Mouse (Mus musculus): ENCODE data around the gene Rbm19. TPM values are rescaled to one million over a fixed set of nuclear protein-coding genes. Genes with fewer than 3 reads are reported as not detected.

The Rbm19 gene
- polyA plus RNA-seq, 1 experiment from 2014 or later = 28.4 TPM

DNA sequence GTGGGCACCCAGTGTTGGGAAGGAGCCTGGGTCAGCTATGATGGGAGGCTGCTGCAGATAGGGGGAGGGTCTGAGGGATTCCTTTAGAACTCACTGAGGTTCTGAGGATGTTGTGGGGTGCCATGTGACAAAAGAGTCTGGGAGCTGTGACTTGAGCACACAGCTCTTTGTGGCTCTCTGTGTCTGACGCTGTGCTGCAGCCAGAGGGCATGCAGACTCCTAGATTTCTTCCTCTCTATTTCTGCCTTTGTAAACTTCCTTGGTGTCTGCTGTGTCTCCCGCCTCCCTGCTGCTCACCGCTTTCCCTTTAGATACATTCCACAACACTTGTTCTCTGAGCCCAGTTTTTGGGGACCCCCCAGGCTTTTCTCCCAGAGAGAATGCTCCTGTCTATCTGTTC, 36.9 kb downstream of the Rbm19 start:
- Histone ChIP-seq H3K9ac (no peak overlapping the region), H3K27ac (no peak overlapping the region), H3K27me3 (no peaks in the 10 kb centered on the region), H3K36me3 (peaks cover 40% of the 10 kb centered on the region), H3K9me3 (no peaks in the 10 kb centered on the region), H3K4me3 (no peak overlapping the region), H3K4me2 (no peak overlapping the region), H3K4me1 (peaks cover 17% of the 10 kb centered on the region)
- ATAC-seq (ENCODE audit: insufficient number of reproducible peaks, insufficient read depth, low FRiP score, low TSS enrichment, low read depth) = no peak
- 82% methylated on average over 3 of the region's 3 CpGs for WGBS

DNA sequence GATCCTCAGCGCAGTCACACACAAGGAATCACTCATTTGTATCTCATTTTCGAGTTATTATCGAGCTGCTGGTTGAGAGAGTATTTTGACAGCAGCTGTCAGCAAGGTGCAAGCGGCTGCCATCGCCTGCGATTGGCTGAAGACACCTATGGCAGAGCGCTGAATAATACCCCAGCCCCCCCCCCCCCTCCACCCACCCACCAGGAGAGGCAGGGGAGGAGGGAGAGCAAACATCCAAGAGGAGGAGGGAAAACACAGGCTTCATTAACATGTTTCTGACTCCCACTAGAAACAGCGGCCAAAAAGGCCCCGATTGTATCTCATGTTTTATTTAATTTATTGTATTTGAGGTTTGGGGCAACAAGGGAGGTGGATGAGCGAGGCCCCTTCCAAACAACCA, 39.4 kb downstream of the Rbm19 start:
- Histone ChIP-seq H3K9me3 (no peaks in the 10 kb centered on the region), H3K36me3 (peaks cover 25% of the 10 kb centered on the region), H3K4me3 (no peak overlapping the region), H3K4me1 (peaks cover 17% of the 10 kb centered on the region), H3K27me3 (no peaks in the 10 kb centered on the region), H3K9ac (0 out of 2 replicates have a peak overlapping the region, but pooled peaks have one; percentile 6), H3K4me2 (no peak overlapping the region), H3K27ac (peak overlapping the region; percentile 76; the same call in 1 of the 2 replicates)
- 73% methylated on average over 10 of the region's 10 CpGs for WGBS
- ATAC-seq (ENCODE audit: insufficient number of reproducible peaks, insufficient read depth, low FRiP score, low TSS enrichment, low read depth) = no peak

DNA sequence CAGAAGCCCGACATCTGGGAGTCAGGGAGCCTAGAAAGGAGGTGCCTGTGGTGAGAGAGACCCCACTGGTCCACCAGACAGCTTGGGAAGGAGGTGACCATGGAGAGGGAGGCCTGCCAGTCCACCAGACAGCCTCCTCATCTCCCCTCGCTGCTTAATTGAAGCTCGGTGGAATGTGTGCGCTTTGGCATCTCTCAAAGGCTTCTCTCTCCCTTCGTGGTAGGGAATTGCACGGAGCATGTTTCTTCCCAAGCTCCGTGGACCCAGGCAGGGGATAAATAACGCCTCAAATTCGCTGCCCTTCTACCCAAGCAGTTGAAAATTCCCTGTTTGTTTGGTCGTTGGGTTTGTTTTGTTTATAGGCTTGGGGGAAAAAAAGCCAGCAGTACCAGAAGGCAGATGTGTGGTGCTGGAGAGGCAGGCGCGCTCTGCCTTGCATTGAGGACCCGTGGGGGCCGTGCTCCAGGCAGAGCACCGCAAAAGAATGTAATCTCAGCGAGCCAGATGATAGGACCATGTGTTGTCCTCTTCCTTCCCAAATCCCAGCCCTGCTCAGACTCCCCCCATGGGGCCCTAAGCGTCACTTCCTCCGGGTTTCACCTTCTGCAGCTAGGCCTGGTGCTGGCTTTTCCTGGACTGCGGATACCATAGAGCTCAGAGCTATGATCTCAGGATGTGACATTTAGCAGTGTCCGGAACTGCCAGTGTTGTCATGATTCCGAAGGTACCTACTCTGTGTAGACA, 40.1 kb downstream of the Rbm19 start:
- Histone ChIP-seq H3K27me3 (no peaks in the 10 kb centered on the region), H3K27ac (peak overlapping the region; percentile 76), H3K36me3 (peaks cover 19% of the 10 kb centered on the region; the same call in 1 of the 2 replicates), H3K9ac (0 out of 2 replicates have a peak overlapping the region, but pooled peaks have one; percentile 6), H3K4me2 (no peak overlapping the region), H3K4me3 (no peak overlapping the region), H3K9me3 (no peaks in the 10 kb centered on the region), H3K4me1 (peaks cover 17% of the 10 kb centered on the region)
- 65% methylated on average over 21 of the region's 21 CpGs for WGBS
- no peak for ATAC-seq (ENCODE audit: insufficient number of reproducible peaks, insufficient read depth, low FRiP score, low TSS enrichment, low read depth)

DNA sequence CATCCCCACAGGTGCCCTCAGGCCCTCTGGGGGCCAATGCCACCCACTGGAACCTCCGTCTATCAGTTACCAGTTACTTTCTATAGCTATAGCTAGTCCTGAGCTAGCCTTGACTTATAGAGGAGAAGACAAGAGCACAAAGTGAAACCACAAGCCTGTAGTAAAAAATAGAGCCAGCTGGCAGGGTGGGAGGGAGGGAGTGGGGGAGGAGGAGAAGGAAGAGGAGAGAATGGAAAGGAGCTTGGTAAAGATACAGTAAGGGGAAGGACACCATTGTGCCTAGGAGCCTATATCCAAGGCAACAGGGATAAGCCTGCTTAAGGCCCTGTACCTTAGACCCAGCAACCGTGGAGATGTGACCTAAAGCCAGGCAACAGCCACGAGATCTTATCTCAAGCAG, 40.9 kb downstream of the Rbm19 start:
- no peak overlapping the region for H3K4me2 ChIP-seq
- no peak for ATAC-seq (ENCODE audit: insufficient number of reproducible peaks, insufficient read depth, low FRiP score, low TSS enrichment, low read depth)
- H3K4me1 ChIP-seq = peaks cover 17% of the 10 kb centered on the region
- 76% methylated on average over 3 of the region's 3 CpGs for WGBS
- no peaks in the 10 kb centered on the region for H3K27me3 ChIP-seq
- H3K4me3 ChIP-seq = no peak overlapping the region
- no peak overlapping the region for H3K27ac ChIP-seq
- no peak overlapping the region for H3K9ac ChIP-seq
- no peaks in the 10 kb centered on the region for H3K9me3 ChIP-seq
- H3K36me3 ChIP-seq = peaks cover 11% of the 10 kb centered on the region; the same call in 1 of the 2 replicates

DNA sequence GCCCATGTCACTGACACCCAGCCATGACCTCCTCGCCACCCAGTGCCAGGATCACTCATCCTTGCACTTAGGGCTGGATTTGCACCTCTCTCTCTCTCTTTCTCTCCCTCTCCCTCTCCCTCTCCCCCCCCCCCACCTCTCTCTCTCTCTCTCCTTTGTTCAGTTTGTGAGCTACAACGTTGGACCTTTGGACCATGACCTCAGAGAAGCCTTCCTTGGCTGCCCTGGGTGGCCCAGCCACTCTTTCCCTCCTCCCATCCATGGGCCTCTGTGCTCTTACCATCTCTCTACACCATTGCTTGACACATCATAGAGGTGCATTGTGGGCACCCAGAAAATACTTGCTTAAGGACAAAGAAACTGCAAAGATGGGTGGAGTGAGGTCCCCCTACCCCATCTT, 42.2 kb downstream of the Rbm19 start:
- Histone ChIP-seq H3K4me3 (no peak overlapping the region), H3K27ac (no peak overlapping the region), H3K9ac (no peak overlapping the region), H3K4me2 (no peak overlapping the region), H3K4me1 (peaks cover 17% of the 10 kb centered on the region), H3K36me3 (0 out of 2 replicates have a peak, but pooled peaks cover 4% of the 10 kb centered on the region), H3K9me3 (no peaks in the 10 kb centered on the region), H3K27me3 (no peaks in the 10 kb centered on the region)
- ATAC-seq (ENCODE audit: insufficient number of reproducible peaks, insufficient read depth, low FRiP score, low TSS enrichment, low read depth) = no peak
- WGBS = 75% methylated on average over 2 of the region's 2 CpGs

DNA sequence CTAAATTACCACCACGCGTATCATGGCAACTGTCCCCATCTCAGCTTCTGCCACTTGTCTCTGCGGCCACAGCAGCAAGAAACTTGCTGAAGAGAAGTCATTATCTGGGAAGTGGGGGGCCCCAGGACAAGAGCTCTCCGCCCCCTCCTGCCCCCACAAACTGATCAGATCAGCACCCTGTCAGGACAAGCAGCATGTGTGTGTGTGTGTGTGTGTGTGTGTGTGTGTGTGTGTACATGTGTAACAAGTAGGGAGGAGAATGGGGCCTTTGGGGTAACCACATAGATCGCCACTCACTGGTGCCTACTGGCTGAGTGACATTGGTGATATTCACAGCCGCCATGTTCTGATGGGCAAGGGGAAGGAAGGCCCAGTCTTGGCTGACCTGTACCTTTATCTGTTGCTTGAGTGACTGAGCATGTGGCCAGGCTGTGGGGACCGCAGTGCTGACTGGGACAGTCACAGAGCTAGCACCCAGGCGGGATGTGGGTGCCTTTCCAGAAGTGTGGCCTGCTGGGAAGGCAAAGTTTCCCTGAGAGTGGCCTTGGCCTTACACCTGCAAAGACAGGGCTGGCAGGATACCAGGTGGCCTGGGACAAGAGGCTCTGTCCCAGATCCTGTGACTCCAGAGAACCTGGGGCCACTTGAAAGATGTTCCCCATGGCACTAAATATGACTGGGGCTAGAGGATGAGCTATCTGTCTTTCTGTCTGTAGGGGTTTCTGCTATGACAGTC, 44.8 kb downstream of the Rbm19 start:
- H3K4me2 ChIP-seq = no peak overlapping the region
- H3K36me3 ChIP-seq = no peaks in the 10 kb centered on the region
- ATAC-seq (ENCODE audit: insufficient number of reproducible peaks, insufficient read depth, low FRiP score, low TSS enrichment, low read depth) = no peak
- H3K4me3 ChIP-seq = no peak overlapping the region
- no peak overlapping the region for H3K27ac ChIP-seq
- H3K4me1 ChIP-seq = peaks cover 15% of the 10 kb centered on the region
- no peaks in the 10 kb centered on the region for H3K27me3 ChIP-seq
- H3K9me3 ChIP-seq = no peaks in the 10 kb centered on the region
- H3K9ac ChIP-seq = no peak overlapping the region
- 83% methylated on average over 8 of the region's 8 CpGs for WGBS

DNA sequence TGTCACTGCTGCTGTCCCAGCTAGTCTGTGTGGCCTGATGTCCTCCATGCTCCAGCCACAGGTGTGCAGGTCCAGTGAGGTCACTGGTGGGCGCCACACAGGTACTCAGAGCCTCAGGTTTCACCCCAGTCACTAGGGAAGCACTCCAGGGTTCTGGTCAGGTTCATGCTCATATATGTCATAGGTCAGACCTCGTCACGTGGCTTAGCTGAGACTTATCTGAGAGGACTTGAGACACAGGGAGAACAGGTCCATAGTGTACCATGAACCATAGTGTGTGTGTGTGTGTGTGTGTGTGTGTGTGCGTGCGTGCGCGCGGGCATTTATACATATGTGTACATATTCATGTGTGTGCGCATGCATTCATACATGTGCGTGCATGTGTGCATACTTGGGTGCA, 46.4 kb downstream of the Rbm19 start:
- 94% methylated on average over 10 of the region's 10 CpGs for WGBS
- no peaks in the 10 kb centered on the region for H3K36me3 ChIP-seq

DNA sequence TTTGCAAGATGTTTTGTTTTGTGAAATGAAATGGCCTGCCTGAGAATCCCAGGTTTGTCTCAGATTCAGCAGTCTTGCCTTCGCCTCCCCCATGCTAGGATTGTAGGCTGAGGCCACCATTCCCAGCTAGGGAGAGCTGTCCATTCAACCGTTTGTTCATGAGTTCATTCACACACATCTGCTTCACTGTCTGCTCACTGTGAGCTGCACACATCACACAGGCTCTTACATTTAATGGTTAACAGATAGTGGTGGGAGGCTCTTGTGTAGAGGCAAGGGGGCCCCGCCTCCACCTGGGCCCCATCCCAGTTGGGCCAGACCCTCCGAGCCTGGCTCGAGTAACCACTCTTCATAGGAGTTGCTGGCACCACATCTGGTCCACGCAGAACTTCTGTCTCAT, 47.2 kb downstream of the Rbm19 start:
- Histone ChIP-seq H3K4me3 (no peak overlapping the region), H3K9me3 (no peaks in the 10 kb centered on the region), H3K4me1 (0 out of 2 replicates have a peak, but pooled peaks cover 6% of the 10 kb centered on the region), H3K4me2 (no peak overlapping the region), H3K27me3 (no peaks in the 10 kb centered on the region), H3K36me3 (no peaks in the 10 kb centered on the region), H3K9ac (no peak overlapping the region), H3K27ac (no peak overlapping the region)
- ATAC-seq (ENCODE audit: insufficient number of reproducible peaks, insufficient read depth, low FRiP score, low TSS enrichment, low read depth) = no peak
- 65% methylated on average over 6 of the region's 6 CpGs for WGBS

More for the DNA sequence above, 46.4 kb downstream of the Rbm19 start:
- 0 out of 2 replicates have a peak, but pooled peaks cover 6% of the 10 kb centered on the region for H3K4me1 ChIP-seq
- H3K9me3 ChIP-seq = no peaks in the 10 kb centered on the region
- H3K27me3 ChIP-seq = no peaks in the 10 kb centered on the region
- no peak overlapping the region for H3K4me3 ChIP-seq
- no peak overlapping the region for H3K27ac ChIP-seq
- no peak overlapping the region for H3K9ac ChIP-seq
- H3K4me2 ChIP-seq = no peak overlapping the region
- no peak for ATAC-seq (ENCODE audit: insufficient number of reproducible peaks, insufficient read depth, low FRiP score, low TSS enrichment, low read depth)

DNA sequence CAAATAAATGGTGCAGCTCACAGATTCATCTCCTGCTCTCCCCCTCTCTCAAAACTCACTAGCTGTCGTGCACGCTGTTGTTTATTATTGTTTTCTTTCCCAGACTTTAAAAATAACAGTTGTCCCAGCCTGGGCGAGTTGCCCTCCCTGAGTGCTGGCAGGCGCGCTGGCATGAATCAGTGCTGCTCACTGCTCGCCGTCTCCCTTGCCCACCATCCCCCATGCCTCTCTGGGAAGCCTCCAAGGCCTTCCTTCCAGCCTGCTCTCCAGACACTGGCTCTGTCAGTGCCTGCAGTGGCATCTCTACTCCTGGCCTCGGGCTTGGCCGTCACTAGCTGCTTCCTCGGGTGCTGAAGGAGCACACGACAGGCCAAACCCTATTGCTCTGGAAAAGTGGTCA, 48.2 kb downstream of the Rbm19 start:
- ATAC-seq (ENCODE audit: insufficient number of reproducible peaks, insufficient read depth, low FRiP score, low TSS enrichment, low read depth) = no peak

DNA sequence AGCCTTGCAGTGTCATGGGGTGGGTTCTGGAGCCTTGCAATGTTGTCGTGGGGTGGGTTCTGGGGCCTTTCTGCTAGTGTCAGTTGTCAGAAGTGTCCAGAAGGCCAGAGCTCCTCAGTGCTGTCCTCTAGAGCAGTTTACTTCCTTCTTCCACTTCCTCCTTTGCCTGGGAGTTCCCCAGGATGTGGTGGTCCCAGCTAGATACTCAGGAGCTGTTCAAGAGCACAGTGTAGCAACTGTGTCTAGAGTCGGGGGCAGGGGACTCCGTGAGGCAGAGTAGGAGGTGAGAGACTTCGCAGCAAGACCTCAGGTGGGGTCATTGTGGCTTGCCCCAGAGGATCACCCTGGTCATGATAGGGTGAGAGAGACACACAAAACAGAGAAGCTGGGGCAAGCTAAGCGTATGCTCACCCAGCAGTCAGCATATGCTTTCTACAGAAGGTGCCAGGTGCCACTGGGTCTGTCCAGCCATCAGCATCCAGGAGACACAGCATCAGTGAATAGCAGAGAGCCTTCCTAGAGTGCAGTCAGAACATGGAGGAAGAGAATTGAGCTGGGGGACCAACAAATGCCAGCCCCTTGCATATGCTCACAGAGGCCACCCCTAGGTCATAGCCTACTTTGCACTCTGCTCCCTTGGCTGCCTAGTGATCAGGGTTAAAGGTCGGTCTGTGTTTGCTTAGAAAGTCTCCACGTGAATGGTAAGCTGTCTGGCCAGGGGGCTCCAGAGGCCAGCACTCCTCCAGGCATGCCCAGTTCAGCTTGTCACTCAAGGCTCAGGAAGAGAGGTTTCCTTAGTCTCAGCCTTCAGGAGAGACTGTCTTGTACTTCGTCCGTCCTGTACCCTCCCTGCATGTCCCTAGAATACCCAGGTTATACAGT, 49.0 kb downstream of the Rbm19 start:
- Histone ChIP-seq H3K9ac (no peak overlapping the region), H3K27ac (no peak overlapping the region), H3K4me3 (no peak overlapping the region), H3K9me3 (no peaks in the 10 kb centered on the region), H3K4me1 (0 out of 2 replicates have a peak, but pooled peaks cover 6% of the 10 kb centered on the region), H3K4me2 (no peak overlapping the region), H3K27me3 (no peaks in the 10 kb centered on the region), H3K36me3 (no peaks in the 10 kb centered on the region)
- 62% methylated on average over 9 of the region's 9 CpGs for WGBS
- ATAC-seq (ENCODE audit: insufficient number of reproducible peaks, insufficient read depth, low FRiP score, low TSS enrichment, low read depth) = no peak

More for the DNA sequence above, 48.2 kb downstream of the Rbm19 start:
- H3K27ac ChIP-seq = no peak overlapping the region
- H3K9me3 ChIP-seq = no peaks in the 10 kb centered on the region
- WGBS = 78% methylated on average over 11 of the region's 11 CpGs
- H3K4me3 ChIP-seq = no peak overlapping the region
- H3K4me2 ChIP-seq = no peak overlapping the region
- H3K4me1 ChIP-seq = 0 out of 2 replicates have a peak, but pooled peaks cover 6% of the 10 kb centered on the region
- no peaks in the 10 kb centered on the region for H3K36me3 ChIP-seq
- no peaks in the 10 kb centered on the region for H3K27me3 ChIP-seq
- H3K9ac ChIP-seq = 0 out of 2 replicates have a peak overlapping the region, but pooled peaks have one; percentile 36

DNA sequence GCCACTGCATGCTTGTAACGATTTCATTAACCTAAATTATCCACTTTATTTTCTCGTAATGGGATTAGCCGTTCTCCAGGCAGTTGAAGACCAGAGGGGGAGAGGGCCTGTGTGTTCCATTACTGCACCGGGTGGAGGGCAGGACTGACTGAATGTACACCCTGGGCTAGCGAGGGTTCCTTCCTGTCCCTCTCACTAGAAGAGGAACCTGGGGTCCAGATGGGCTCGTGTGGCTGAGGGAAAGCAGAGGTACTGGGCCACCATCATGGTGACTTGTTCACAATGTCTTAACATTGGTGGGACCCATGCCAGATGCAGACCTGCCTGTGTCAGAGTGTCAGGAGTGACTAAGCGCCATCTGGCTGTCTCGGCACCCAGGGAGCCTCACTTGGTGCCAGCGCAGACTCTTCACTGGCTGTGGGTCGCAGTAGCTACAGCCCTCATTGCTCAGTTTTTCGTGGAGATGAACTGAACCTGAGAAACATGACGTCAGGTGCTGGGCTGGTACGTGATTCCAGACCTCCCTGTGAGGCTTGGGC, 51.6 kb downstream of the Rbm19 start:
- 0 out of 2 replicates have a peak, but pooled peaks cover 6% of the 10 kb centered on the region for H3K4me1 ChIP-seq
- H3K27me3 ChIP-seq = no peaks in the 10 kb centered on the region
- H3K27ac ChIP-seq = no peak overlapping the region
- H3K9me3 ChIP-seq = no peaks in the 10 kb centered on the region
- H3K4me2 ChIP-seq = no peak overlapping the region
- no peak overlapping the region for H3K9ac ChIP-seq
- no peak overlapping the region for H3K4me3 ChIP-seq
- ATAC-seq (ENCODE audit: insufficient number of reproducible peaks, insufficient read depth, low FRiP score, low TSS enrichment, low read depth) = no peak
- H3K36me3 ChIP-seq = no peaks in the 10 kb centered on the region
- WGBS = 70% methylated on average over 13 of the region's 13 CpGs
